Mouse (Mus musculus): ENCODE measurements around the gene Mindy1.

GRCm38 (mm10) chr3:95246465-95247231 lies 34.5 kb upstream of the Mindy1 start:
- TF ChIP-seq CTCF (IDR thresholded peaks at IDR 0.05; ENCODE audit: low read depth) = no peak
- TF ChIP-seq EP300 (IDR thresholded peaks at IDR 0.05; ENCODE audit: low read depth) = no peak

Measured in liver, postnatal 0 days (tissue).